Mouse (Mus musculus) limb, embryonic 14.5 days (tissue): ENCODE results near the gene Aif1. TPM values are rescaled to one million over a fixed set of nuclear protein-coding genes. Genes with fewer than 3 reads are reported as not detected.

ENCODE experiments used
- ATAC-seq: fragments of 200-750 bp; cut with Nextera tagmentation; 2 replicates; pipeline ENCODE4 v1.8.0; 2017; ENCODE audit warnings: low read depth, moderate number of reproducible peaks, moderate TSS enrichment; ENCODE audit not compliant: low FRiP score
- DNase-seq: peaks from one replicate; pipeline ENCODE4 v3.0.0-alpha.2; 2015; ENCODE audit warnings: low spot score
- H3K27ac ChIP-seq: fragments of 300-500 bp; sonication (generic); replicated peaks from 2 replicates; pipeline ENCODE4 v1.5.1; 2014; ENCODE audit warnings: low read depth, mild to moderate bottlenecking, low read length, moderate library complexity, mixed read lengths
- H3K27me3 ChIP-seq: fragments of 300-500 bp; sonication (generic); 2 replicates; pipeline ENCODE4 v1.6.1; 2014; ENCODE audit warnings: low read length, mixed read lengths; ENCODE audit not compliant: control insufficient read depth, insufficient read depth
- H3K36me3 ChIP-seq: fragments of 300-500 bp; sonication (generic); 2 replicates; pipeline ENCODE4 v1.6.1; 2014; ENCODE audit warnings: mild to moderate bottlenecking, low read length, moderate library complexity, mixed read lengths; ENCODE audit not compliant: control insufficient read depth, insufficient read depth
- H3K4me1 ChIP-seq: fragments of 300-500 bp; sonication (generic); 2 replicates; pipeline ENCODE4 v1.6.1; 2014; ENCODE audit warnings: antibody characterized with exemption, low read length, mixed read lengths; ENCODE audit not compliant: control insufficient read depth, insufficient read depth
- H3K4me2 ChIP-seq: fragments of 300-500 bp; sonication (generic); replicated peaks from 2 replicates; pipeline ENCODE4 v1.6.1; 2014; ENCODE audit warnings: low read depth, mild to moderate bottlenecking, low read length, moderate library complexity; ENCODE audit not compliant: severe bottlenecking
- H3K4me3 ChIP-seq: fragments of 300-500 bp; sonication (generic); replicated peaks from 2 replicates; pipeline ENCODE4 v1.5.1; 2014; ENCODE audit warnings: low read length
- H3K9ac ChIP-seq: fragments of 300-500 bp; sonication (generic); 2 replicates; pipeline ENCODE4 v1.6.1; 2014; ENCODE audit warnings: mild to moderate bottlenecking, low read depth, low read length, moderate library complexity; ENCODE audit not compliant: severe bottlenecking
- H3K9me3 ChIP-seq: fragments of 300-500 bp; sonication (generic); 2 replicates; pipeline ENCODE4 v1.6.1; 2016; ENCODE audit warnings: low read length; ENCODE audit not compliant: control insufficient read depth
- POLR2A ChIP-seq: fragments of 200-500 bp; IDR thresholded peaks from 2 replicates; pipeline ENCODE4 v1.8.0; 2012; ENCODE audit warnings: inconsistent platforms, mild to moderate bottlenecking, moderate library complexity, borderline replicate concordance; ENCODE audit not compliant: insufficient read depth, insufficient read length; ENCODE audit errors: extremely low read depth
- WGBS: fragments of 180-500 bp; shearing (Covaris S2); extraction: QIAGEN DNeasy Blood & Tissue Kit; methylation state at CpG from one replicate; pipeline ENCODE4 v1.1.7; 2014; 5-methylcytosine and 5-hydroxymethylcytosine counted together
- polyA plus RNA-seq, 2 experiments: library from polyadenylated mRNA; depleted of rRNA in 1 of 2; stranded (reverse) in 1 of 2; unstranded in 1 of 2; fragments of >200 nt; fragmentation: Nextera tagmentation in 1 of 2; extraction: Ambion mirVana in 1 of 2; gene quantifications; 2 replicates each; pipeline versions ENCODE4 v1.2.1 to v1.2.3; 2012 to 2014

Aif1 gene
- polyA plus RNA-seq, 2 experiments, result 4.8 to 15.7 TPM

DNA sequence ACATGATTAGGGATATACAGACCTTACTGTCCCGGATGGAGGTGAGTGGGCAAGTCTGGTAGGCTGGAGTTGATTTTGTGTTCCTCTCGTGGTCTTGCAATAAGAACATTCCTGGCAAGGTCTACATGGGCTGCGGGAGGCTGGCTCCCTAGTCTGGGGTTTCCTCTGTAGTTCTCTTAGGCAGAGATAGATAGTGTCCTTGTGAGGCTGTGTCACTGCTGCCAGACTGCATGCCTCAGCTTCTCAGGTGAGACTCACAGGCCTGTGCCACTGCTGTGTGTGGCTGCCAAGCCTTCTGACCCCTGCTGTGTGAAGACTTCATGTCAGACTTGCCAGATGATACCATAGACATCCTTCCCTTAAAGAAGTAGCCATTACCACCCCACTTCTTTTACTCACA is 36.6 kb downstream of the Aif1 start:
- H3K4me2 ChIP-seq, result no peak overlapping the region
- H3K4me1 ChIP-seq, result peaks cover 9% of the 10 kb centered on the region; the same call in 1 of the 2 replicates
- H3K9ac ChIP-seq, result no peak overlapping the region
- H3K9me3 ChIP-seq, result no peaks in the 10 kb centered on the region
- no peaks in the 10 kb centered on the region for H3K27me3 ChIP-seq
- no peak overlapping the region for H3K27ac ChIP-seq
- 87% methylated on average over 3 of the region's 3 CpGs for WGBS
- H3K4me3 ChIP-seq, result no peak overlapping the region
- DNase-seq (no peak), ATAC-seq (no peak)
- H3K36me3 ChIP-seq, result peaks cover 63% of the 10 kb centered on the region
- no peak for TF ChIP-seq POLR2A

- Histone ChIP-seq H3K4me3 (peak overlapping the region; percentile 73), H3K4me2 (peak overlapping the region; percentile 73), H3K9ac (peak overlapping the region; percentile 81), H3K4me1 (peaks cover 9% of the 10 kb centered on the region; the same call in 1 of the 2 replicates), H3K36me3 (peaks cover 28% of the 10 kb centered on the region), H3K9me3 (no peaks in the 10 kb centered on the region), H3K27me3 (no peaks in the 10 kb centered on the region), H3K27ac (peak overlapping the region; percentile 88)
- peak; percentile 56 for ATAC-seq
- 1% methylated on average over 26 of the region's 43 CpGs for WGBS
- DNase-seq, result no peak
- 0 out of 2 replicates have a peak, but pooled peaks have one; percentile 2 for TF ChIP-seq POLR2A
Measured at GRCm38 (mm10) chr17:35135591-35136320, 40.1 kb downstream of the Aif1 start.

DNA sequence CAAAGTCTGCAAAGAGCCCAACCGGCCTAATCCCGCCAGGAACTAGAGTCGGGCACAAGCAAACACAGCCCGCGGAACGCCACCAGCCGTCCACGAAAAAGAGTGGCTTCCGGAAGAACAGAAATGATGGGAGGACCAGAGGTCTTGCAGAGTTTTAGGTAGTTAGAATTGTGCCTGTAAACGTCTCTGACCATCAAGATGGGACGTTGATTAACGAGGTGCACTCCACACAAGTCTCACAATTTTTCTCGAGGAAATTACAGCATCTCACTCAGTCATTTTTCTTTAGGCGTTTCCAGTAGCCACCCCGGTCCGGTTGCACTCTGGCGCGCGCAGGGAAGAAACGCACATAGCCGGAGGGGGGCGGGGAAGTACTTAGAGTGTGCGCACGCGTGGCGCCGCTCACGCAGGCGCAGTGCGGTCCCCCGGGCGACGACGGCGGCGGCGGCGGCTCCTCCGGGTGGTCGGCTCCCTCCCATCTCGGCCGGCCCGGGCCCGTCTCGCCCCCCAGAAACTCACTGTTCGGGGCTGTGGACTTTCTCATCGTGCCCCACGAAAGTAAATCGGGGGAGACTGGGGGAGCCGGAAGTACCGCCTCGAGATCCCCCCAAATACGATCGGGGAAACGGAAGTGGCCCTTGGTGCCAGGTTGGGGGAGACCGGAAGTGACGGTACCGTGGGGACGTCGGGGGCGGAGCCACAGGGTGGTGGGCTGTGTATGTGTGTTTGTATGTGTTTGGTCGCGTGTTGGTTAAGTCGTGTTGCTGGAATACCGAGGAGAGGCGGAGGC is 40.9 kb downstream of the Aif1 start, which contains the start of gene Bag6:
Gene Bag6, plus strand, starts transcription at position 378 of the 790 bp plus-strand sequence.
- peak within 1 kb of the TSS; percentile 88 for H3K27ac ChIP-seq
- no peaks in the 10 kb centered on the region for H3K9me3 ChIP-seq
- peak within 1 kb of the TSS; percentile 73 for H3K4me3 ChIP-seq
- H3K4me2 ChIP-seq, result peak within 1 kb of the TSS; percentile 73
- H3K36me3 ChIP-seq, result peaks cover 25% of the 10 kb centered on the region
- WGBS, result under 1% methylated on average over 63 of the region's 66 CpGs
- DNase-seq, result peak; percentile 94
- H3K27me3 ChIP-seq, result no peaks in the 10 kb centered on the region
- peaks cover 9% of the 10 kb centered on the region; the same call in 1 of the 2 replicates for H3K4me1 ChIP-seq
- H3K9ac ChIP-seq, result peak within 1 kb of the TSS; percentile 81
- TF ChIP-seq POLR2A, result peak; percentile 26; the same call in 1 of the 2 replicates
- ATAC-seq, result peak; percentile 93

DNA sequence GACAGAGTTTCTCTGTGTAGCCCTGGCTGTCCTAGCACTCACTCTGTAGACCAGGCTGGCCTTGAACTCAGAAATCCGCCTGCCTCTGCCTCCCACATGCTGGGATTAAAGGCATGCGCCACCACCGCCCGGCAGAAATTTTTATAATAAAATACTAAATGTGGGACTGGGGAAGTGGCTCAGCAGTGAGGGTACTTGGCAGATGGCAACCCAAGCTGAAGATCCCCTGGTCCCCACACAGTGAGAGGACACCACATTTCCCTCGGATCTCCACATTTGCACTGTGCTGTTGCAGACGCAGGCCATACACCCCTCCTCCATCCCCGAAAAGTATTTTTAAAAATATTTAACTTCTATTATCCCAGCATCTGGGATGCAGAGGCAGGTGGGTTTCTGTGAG is 42.4 kb downstream of the Aif1 start:
- no peak for DNase-seq
- no peaks in the 10 kb centered on the region for H3K27me3 ChIP-seq
- H3K9me3 ChIP-seq, result no peaks in the 10 kb centered on the region
- no peak overlapping the region for H3K4me3 ChIP-seq
- WGBS, result 97% methylated on average over 7 of the region's 7 CpGs
- no peak overlapping the region for H3K27ac ChIP-seq
- TF ChIP-seq POLR2A, result no peak
- peaks cover 15% of the 10 kb centered on the region for H3K36me3 ChIP-seq
- no peak overlapping the region for H3K4me2 ChIP-seq
- peaks cover 9% of the 10 kb centered on the region; the same call in 1 of the 2 replicates for H3K4me1 ChIP-seq
- ATAC-seq, result no peak
- no peak overlapping the region for H3K9ac ChIP-seq

DNA sequence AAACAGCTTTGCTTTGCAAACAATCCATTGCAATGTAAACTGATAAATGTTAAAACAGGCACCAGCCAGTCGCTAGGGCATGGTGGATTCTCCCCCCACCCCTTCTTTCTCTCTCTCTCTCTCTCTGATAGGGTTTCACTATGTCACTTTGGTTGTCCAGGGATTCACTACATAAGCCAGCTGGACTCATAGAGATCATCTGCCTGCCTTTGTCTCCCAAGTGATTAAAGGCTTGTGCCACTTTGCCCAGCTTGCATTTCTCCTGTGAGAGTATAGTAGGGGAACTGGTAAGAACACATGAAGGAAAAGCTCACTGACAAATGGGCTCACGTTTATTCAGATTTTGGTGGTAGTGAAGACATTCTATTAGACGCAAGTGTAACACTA is 43.7 kb downstream of the Aif1 start:
- Histone ChIP-seq H3K9me3 (no peaks in the 10 kb centered on the region), H3K4me2 (no peak overlapping the region), H3K36me3 (peaks cover 16% of the 10 kb centered on the region), H3K9ac (no peak overlapping the region), H3K4me3 (no peak overlapping the region), H3K27me3 (no peaks in the 10 kb centered on the region), H3K4me1 (peaks cover 11% of the 10 kb centered on the region), H3K27ac (no peak overlapping the region)
- ATAC-seq (no peak), DNase-seq (no peak)
- no peak for TF ChIP-seq POLR2A
- 76% methylated on average over 3 of the region's 3 CpGs for WGBS
